Mouse (Mus musculus): ENCODE data around the gene Tagln2. TPM values are rescaled to one million over a fixed set of nuclear protein-coding genes. Genes with fewer than 3 reads are reported as not detected.

Gene Tagln2
- 162 and 194 TPM in 2 replicates for polyA plus RNA-seq (2015; fragmentation: Nextera tagmentation; extraction: Ambion mirVana)

DNA sequence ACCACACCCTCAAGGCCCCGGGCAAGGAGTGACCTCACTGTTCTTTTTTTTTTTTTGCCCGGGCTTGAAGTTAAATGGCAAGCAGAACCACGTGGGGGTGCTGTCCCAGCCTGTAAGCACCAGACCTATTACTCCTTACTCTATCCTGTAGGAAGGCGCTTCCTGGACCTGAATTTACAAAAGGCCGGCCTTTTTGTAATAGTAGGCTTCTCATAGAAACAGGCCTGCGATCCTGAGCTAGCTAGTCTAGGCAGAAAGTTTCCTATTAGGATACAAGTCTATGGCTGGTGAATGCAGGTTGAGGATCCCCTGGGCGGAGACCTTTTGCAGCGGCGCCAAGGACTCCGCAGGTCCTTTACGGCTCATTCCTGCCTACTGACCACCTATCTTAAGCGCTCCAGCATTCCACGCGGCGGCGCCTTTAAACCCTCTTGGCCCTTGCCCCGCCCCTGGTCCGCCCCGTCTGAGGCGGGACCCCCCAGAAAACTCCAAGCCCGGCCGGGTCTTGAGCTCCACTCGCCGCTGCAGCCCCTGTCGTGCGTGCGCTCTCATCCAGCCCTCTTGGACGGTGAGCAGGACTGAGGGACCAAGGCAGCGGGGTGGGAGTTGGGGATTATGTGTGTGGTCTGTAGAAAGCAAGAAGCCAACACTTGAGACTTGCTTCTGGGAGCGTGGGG, at the start of gene Tagln2:
Gene Tagln2 (plus strand): TSS at position 283 of the 677 bp plus-strand sequence.

DNA sequence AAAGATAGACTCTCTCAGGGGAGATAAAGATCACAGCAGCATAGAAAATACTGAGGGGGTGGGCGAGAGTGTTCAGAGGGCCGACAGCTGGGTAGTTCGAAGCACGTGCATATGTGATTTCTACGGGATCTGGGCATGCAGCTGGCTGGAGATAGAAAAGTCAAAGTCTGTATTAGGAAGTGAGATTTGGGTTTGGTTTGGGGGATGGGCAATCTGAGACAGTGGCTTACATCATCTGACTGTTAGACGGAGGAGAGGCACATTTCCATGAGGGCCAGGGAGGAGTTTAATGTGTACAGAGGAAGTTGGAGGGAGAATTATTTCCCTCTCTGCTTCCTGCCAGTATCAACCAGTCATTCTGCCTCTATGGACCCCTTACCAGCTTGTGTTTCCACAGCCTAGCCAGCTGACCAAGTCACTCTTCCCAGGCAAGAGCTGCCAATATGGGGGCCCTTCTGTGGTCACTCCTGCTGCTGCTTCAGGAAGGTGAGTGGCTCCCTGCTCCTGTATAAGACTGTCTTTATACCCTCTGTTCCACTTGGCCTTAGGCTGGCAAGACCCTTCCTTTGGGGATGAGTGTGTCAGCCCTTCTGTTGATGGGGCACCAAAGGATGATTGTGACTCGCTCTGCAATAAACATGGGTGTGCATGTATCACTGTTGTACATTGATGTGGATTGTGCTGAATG, 24.6 kb upstream of the Tagln2 start, which contains the start of gene Slamf9:
Gene Slamf9 (plus strand): TSS at position 305 of the 688 bp plus-strand sequence.

DNA sequence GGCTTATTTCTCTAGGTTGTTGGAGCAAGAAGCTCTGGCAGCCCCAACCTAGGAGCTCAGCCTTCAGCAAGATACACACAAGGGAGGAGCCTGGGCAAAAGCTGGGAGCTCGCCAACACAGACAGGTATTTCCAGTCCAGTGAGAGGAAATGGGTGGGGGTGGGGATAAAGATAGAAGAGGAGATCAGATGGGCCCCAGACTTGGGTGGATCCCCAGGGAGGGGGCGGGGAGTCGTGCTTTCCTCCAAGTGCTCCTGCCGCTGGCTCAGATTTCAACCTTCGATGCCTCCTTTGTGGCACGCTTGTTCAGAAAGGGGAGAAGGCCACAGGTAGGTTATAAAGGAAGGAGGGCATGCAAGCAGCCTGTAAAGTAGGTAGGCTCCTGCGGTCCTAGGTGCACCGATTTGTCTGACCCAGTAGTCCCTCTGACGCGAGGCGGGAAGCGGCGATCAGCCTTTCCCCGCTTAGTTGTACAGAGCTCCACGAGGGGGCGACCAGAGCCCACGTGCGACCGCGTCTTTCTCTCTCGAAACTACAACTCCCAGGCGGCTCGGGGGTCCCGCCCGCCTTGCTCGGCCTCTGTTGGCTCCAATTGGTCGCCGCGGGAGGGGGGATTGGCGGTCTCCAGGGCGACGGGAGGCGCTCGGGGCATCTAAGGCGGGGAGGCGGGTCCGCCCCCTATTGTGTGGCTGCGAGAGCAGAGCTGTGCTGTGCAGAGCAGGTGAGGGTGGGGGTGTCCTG, 18.1 kb upstream of the Tagln2 start, which contains the start of gene Igsf9:
Gene Igsf9 (plus strand): TSS at position 249 of the 741 bp plus-strand sequence.

DNA sequence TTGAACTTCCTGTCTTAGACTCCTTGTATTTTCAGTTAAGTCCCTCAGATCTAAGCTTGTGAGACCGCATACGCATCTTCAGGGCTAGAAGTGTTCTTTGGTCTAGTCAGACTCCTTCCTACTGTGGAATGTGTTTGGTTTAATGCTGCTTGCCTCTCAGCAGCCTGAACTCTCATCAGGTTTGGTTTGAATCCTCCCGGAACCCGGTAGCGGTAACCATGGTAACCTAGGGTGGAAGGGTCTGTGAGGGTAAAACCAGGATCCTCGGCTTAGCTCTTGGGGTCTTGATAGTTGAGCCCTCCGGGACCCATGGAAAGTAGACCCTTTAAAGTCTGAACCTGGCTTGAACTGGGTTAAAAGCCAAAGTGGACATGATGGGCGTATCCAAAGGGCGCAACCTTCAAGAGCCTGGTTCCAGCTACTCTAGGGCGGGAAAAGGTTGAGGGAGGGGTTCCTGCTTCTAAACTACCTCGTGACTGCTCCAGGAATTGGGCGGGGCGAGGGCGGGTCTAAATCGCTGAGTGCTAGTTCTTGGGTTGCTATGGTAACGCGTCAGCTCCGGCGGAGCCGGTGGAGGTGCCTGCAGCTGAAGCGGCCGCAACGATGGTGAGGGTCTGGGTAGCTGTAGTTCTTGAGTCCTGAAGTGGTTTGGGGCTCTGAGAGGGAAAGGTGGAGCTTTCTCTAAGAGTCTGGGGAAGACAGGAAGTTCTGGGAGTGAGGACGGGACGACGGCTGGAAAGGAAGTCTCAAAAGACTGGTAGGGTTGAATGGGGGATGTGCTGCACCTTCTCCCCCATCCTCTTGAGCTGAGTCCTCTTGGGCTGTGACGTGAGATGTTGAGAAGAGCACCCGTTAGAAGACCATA, 21.0 kb downstream of the Tagln2 start, which contains the start of gene Cfap45:
Gene Cfap45 (plus strand): TSS at position 226 of the 865 bp plus-strand sequence.

DNA sequence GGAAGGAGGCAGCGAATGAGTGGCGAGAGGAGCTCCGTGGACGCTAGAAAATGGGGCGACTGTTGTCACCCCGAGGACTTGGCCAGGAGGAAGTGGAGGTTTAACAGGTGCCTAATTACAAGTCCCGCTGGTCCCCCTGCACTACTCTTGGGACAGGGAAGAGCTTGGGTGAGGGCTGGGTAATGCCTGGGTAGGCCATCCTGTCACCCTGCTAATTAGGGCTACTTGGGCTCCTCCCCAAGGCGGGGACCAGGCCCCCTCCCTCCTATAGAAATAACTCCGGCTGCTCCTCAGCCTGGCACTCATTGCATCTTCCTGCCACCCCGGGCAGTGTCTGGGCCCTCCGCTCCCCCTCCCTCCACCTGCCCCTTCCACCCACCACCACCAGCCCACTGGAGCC, 55.8 kb downstream of the Tagln2 start, which contains the start of gene Vsig8:
Gene Vsig8 (plus strand): TSS at position 301 of the 400 bp plus-strand sequence.

Other genes starting within 250 kb of the Tagln2 start
- not detected in 2 replicates for gene Atp1a4, start 241.6 kb upstream of the Tagln2 start, polyA plus RNA-seq (2015; fragmentation: Nextera tagmentation; extraction: Ambion mirVana)
- 19.6 and 21.5 TPM in 2 replicates for gene Igsf8, start 238.4 kb upstream of the Tagln2 start, polyA plus RNA-seq (2015; fragmentation: Nextera tagmentation; extraction: Ambion mirVana)
- 1.5 and 2.7 TPM in 2 replicates for gene Atp1a2, start 202.0 kb upstream of the Tagln2 start, polyA plus RNA-seq (2015; fragmentation: Nextera tagmentation; extraction: Ambion mirVana)
- 0.07 TPM in 1 of 2 replicates, not detected in the other for gene Kcnj9, start 170.7 kb upstream of the Tagln2 start, polyA plus RNA-seq (2015; fragmentation: Nextera tagmentation; extraction: Ambion mirVana)
- 0.28 and 0.35 TPM in 2 replicates for gene Kcnj10, start 158.8 kb upstream of the Tagln2 start, polyA plus RNA-seq (2015; fragmentation: Nextera tagmentation; extraction: Ambion mirVana)
- 3.3 and 3.5 TPM in 2 replicates for gene Pigm, start 123.5 kb upstream of the Tagln2 start, polyA plus RNA-seq (2015; fragmentation: Nextera tagmentation; extraction: Ambion mirVana)
- 1.2 and 1.3 TPM in 2 replicates for gene Slamf9, start 24.7 kb upstream of the Tagln2 start, polyA plus RNA-seq (2015; fragmentation: Nextera tagmentation; extraction: Ambion mirVana)
- 1.5 and 1.7 TPM in 2 replicates for gene Igsf9, start 18.3 kb upstream of the Tagln2 start, polyA plus RNA-seq (2015; fragmentation: Nextera tagmentation; extraction: Ambion mirVana)
- gene Cfap45, start 20.8 kb downstream of the Tagln2 start, polyA plus RNA-seq (2015; fragmentation: Nextera tagmentation; extraction: Ambion mirVana): 2.2 and 2.6 TPM in 2 replicates
- 0.13 TPM in 1 of 2 replicates, not detected in the other for gene Vsig8, start 55.9 kb downstream of the Tagln2 start, polyA plus RNA-seq (2015; fragmentation: Nextera tagmentation; extraction: Ambion mirVana)
- 0.20 and 0.69 TPM in 2 replicates for gene Slamf8, start 90.5 kb downstream of the Tagln2 start, polyA plus RNA-seq (2015; fragmentation: Nextera tagmentation; extraction: Ambion mirVana)
- gene Fcrl6, start 102.5 kb downstream of the Tagln2 start, polyA plus RNA-seq (2015; fragmentation: Nextera tagmentation; extraction: Ambion mirVana): 0.28 and 0.29 TPM in 2 replicates
- gene Dusp23, start 132.9 kb downstream of the Tagln2 start, polyA plus RNA-seq (2015; fragmentation: Nextera tagmentation; extraction: Ambion mirVana): 5.5 and 8.1 TPM in 2 replicates
- 0.18 TPM in 1 of 2 replicates, not detected in the other for gene Crp, start 198.0 kb downstream of the Tagln2 start, polyA plus RNA-seq (2015; fragmentation: Nextera tagmentation; extraction: Ambion mirVana)

Measured in spleen, postnatal 0 days (tissue).